Mouse (Mus musculus): Measurements from ENCODE around the gene Ces1f. TPM values are rescaled to one million over a fixed set of nuclear protein-coding genes. Genes with fewer than 3 reads are reported as not detected.

The Ces1f gene
- total RNA-seq, 2 experiments from 2014 or later, result not detected

Other genes with a start within 250 kb of the Ces1f start
- gene Ces1a, start 231.6 kb downstream of the Ces1f start, total RNA-seq (2021), result not detected
- gene Ces1b, start 199.7 kb downstream of the Ces1f start, total RNA-seq (2021), result not detected
- under 1 TPM in 1 of 2 experiments, not detected in 1; 0.47 TPM for gene Ces1c, start 148.5 kb downstream of the Ces1f start, total RNA-seq (2021)
- gene Ces1d, start 81.9 kb downstream of the Ces1f start, total RNA-seq (2021), result 1 to 10 TPM; 3.5 to 4.2 TPM
- under 1 TPM in 1 of 2 experiments, not detected in 1; 0.25 TPM for gene Ces1e, start 50.1 kb downstream of the Ces1f start, total RNA-seq (2021)
- not detected for gene Ces1g, start 57.6 kb upstream of the Ces1f start, total RNA-seq (2021)
- not detected for gene Ces1h, start 100.0 kb upstream of the Ces1f start, total RNA-seq (2021)